Mouse (Mus musculus) layer of hippocampus, adult 9-11 months (tissue): ENCODE measurements at regions not wholly inside any gene's neighbourhood (a gene's known extent, or its start where the extent isn't known, plus 50 kb on each side); places are given as distances from the start of the nearest gene placed in this dataset.
"Not testable (repeated sequence)": the region's sequence is repeated elsewhere in the genome, so short reads cannot be mapped to it uniquely, and the experiment has no call there.

ENCODE experiments used
- DNase-seq: peaks from one replicate; pipeline ENCODE4 v3.0.0; 2022

GRCm38 (mm10) chr14:27562564-27562963 lies 54.3 kb upstream of the Ccdc66 start:
- DNase-seq = not testable (repeated sequence)

DNA sequence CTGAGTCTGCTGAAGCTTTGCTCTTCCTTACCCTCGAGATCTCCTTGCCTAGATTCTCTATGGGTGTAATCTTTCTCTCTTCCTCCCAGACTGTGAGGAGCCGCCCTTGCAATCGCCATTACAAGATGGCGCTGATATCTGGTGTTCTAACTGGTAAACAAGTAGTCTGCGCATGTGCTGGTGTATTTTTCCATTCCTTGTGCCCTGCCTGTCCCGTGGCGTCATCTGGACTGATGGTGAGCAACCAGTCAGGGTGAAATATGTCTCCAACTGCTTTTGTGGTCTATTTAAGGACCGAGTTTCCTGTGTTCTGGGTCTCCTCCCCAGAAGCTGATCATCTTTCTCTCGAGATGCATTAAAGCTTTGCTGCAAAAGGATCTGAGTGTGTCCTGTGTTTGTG lies 53.7 kb upstream of the Ccdc66 start:
- DNase-seq = not testable (repeated sequence)

DNA sequence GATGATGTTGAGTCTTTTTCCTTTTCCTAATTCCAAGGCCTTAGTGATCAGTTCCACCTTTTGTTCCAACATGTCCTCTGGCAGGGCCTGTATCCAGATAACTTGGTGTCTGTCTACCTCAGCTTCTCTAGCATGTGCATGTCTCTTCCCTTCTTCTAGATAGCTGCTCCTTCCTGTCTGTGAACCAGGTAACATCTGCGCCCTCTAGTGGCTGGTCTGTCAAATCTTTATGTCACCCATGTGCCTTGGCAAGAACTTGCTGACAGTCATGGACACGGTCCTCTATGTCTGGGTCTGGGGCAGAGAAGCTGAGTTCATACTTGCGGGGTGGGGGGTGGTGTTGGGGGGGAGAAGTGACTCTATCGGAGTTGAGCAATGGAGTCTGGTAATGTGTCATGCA lies 52.2 kb upstream of the Ccdc66 start:
- DNase-seq = peak; percentile 51

DNA sequence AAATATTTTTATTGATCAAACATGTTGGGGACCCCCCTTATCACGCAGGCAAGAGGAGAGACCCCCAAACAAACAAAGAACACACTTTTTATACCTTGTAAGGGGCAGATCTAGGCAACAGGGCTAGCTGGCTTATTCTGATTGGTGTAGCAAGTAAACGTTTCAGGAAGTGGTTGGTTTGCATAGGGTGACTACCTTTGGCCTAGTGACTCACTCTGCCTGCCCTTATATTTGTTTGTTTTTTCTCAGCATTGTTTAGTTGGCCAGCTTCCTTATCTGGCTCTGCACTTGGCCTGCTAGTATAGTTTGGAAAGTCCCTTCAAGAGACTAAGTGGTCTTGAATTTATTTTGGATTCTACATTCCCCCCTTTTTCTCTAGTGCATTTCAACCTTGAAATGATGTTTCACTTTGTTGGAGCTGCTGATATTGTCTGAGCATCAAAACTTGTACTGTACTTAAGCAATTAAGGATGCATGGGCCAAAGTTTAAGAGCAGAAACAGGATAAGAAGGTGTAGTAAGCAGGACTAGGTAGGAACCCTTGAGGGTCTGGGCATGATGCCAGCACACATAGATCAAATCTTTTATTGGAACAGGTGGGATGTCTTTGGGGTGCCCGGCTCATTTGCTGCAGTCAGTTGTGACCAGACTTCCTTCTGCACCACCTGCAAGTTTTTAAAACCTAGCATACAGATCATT lies 50.7 kb upstream of the Ccdc66 start:
- DNase-seq = no peak
